Mouse (Mus musculus) 416B (cell line): Measurements from ENCODE around the gene Wdr34.

Source experiments
- DNase-seq: peaks from one replicate; pipeline ENCODE4 v3.0.0; 2011; ENCODE audit warnings: low read depth

The Wdr34 gene

DNA sequence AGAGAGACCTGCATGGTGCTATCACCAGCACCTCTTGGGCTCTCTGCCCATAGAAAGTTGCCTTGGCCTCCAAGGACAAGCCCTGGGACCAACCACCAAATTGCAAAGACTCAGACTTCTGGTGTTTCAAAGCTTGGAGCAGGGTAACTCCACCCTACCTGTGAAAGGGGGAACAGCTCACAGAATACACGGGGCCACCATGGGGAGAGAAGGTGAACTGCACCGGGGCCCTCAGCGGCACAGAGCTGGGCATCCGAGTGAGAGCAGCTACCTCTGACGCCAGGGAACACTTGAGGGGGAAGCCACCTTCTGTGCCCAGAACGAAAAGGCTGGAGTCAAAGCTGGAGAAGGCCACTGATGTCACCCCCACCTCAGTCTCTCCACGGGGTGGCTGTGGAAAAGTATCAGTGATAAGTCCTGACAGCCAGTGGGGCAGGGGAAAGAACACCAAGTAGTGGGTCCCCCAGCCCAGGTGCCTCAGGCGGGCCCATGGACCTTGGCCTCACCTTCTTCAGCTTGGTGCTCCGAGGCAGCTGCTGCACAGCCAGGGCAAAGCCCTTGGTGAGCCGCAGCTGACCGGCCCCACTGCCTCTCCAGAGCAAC lies 16.3 kb downstream of the Wdr34 start:
- no peak for DNase-seq

DNA sequence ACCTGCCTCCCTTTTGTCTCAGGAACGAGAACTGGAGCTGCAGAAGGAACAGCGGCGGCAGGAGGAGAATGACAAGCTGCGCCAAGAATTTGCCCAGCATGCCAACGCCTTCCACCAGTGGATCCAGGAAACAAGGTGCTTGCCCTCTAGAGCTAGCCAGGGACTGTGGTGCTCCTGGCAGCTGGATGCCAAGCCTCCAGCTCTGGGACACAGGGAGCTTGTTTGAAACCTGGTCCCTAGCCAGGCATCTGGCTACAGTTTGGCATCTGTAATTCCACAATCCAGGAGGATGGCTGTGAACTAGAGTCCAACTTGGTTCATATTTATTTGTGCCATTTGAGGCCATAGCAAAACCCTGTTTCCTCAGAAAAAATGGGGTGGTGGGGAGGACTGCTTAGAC lies 21.7 kb downstream of the Wdr34 start:
- no peak for DNase-seq

DNA sequence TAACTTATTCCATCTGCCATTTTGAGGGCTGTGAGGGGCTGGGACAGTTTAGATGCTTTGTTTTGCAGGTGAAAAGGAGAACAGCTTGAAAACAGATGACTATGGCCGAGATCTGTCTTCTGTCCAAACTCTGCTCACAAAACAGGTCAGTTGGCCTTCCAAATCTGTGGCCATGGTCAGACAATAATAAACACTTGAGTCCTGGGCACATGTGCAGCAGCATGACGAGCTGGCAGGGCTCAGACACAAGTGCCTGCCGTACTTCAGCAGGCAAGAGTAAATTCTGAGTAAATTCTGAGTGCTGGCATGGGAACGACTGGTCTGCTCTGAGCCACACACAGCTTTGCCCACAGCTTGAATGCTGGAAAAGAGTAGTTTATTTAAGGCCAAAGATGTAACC lies 23.2 kb downstream of the Wdr34 start:
- DNase-seq = no peak

- no peak for DNase-seq
Measured at GRCm38 (mm10) chr2:30014326-30014966, 34.2 kb downstream of the Wdr34 start.

- no peak for DNase-seq
Measured at GRCm38 (mm10) chr2:30010840-30011281, 37.8 kb downstream of the Wdr34 start.

DNA sequence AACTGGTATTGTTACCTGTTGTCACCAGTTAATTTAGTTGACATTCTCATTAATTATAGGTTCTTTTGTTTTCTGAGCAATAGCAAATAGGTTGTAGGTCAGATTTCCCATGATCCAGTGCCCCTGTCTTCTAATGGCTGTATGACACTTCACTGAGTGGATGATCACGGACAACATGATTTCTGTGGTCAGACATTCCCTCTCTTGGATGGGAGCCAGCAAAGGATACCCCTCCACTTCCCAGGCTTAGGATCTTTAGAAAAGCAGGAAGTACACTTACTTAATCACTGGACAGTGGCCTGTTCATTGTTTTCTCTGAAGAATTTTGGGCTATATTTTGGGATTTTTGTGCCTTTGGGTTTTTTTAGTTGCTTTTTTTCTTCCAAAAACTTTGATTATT lies 39.6 kb downstream of the Wdr34 start:
- DNase-seq = no peak

- no peak for DNase-seq
Measured at GRCm38 (mm10) chr2:29991962-29992361, 56.7 kb downstream of the Wdr34 start.
